Mouse (Mus musculus) liver, adult (tissue): ENCODE measurements at regions not wholly inside any gene's neighbourhood (a gene's known extent, or its start where the extent isn't known, plus 50 kb on each side); places are given as distances from the start of the nearest gene placed in this dataset.

ENCODE experiments used
- GATA4 ChIP-seq: IDR thresholded peaks from 2 replicates; pipeline ENCODE4 v1.6.1; 2014; ENCODE audit warnings: mild to moderate bottlenecking, low read length; ENCODE audit not compliant: insufficient replicate concordance

GRCm38 (mm10) chr10:23448976-23449859 lies 98.6 kb upstream of the Eya4 start:
- no peak for TF ChIP-seq GATA4

GRCm38 (mm10) chr10:23430376-23430775 lies 79.8 kb upstream of the Eya4 start:
- no peak for TF ChIP-seq GATA4

GRCm38 (mm10) chr10:23413794-23414518 lies 63.4 kb upstream of the Eya4 start:
- TF ChIP-seq GATA4, result no peak

- TF ChIP-seq GATA4, result no peak
Measured at GRCm38 (mm10) chr10:23403351-23403938, 52.9 kb upstream of the Eya4 start.
